18 mouse cellular contexts compared by ENCODE assay signal in genomic region chr8:119109655-119110054, GRCm38 (mm10).
"Had no signal": no experiment of that assay in that cellular context is flagged by ENCODE, and none has a peak within 500 bp of the region (broad histone marks: within the 10 kb centered on the region; RNA-seq: fewer than 3 reads in every experiment).

No protein-coding gene starts in this region.

- H3K27ac ChIP-seq: left cerebral cortex, adult 2 months; liver, embryonic 13.5 days; midbrain, embryonic 12.5 days; midbrain, embryonic 15.5 days; neural tube, embryonic 12.5 days; neural tube, embryonic 15.5 days had no signal

- H3K27me3 ChIP-seq: liver, embryonic 13.5 days; midbrain, embryonic 12.5 days; midbrain, embryonic 15.5 days; neural tube, embryonic 12.5 days; neural tube, embryonic 15.5 days had no signal

- H3K4me2 ChIP-seq: liver, embryonic 13.5 days; midbrain, embryonic 12.5 days; midbrain, embryonic 15.5 days; neural tube, embryonic 12.5 days; neural tube, embryonic 15.5 days had no signal

- H3K9me3 ChIP-seq: midbrain, embryonic 12.5 days; midbrain, embryonic 15.5 days; neural tube, embryonic 12.5 days; neural tube, embryonic 15.5 days had no signal

- DNase-seq: kidney, postnatal 10 days; kidney, postnatal 36 days; layer of hippocampus, postnatal 36 days; liver, embryonic 13.5 days; lung, adult 2 months; lung, postnatal 14 days; lung, postnatal 4 days; right cerebral cortex, adult 18-20 months; right cerebral cortex, postnatal 14 days; right cerebral cortex, postnatal 4 days; spleen, adult 18-20 months; thymus, adult 18-20 months; thymus, postnatal 36 days had no signal

- ATAC-seq: midbrain, embryonic 15.5 days had no signal

- H3K36me3 ChIP-seq: liver, embryonic 13.5 days; midbrain, embryonic 12.5 days; midbrain, embryonic 15.5 days; neural tube, embryonic 12.5 days; neural tube, embryonic 15.5 days had no signal

- H3K9ac ChIP-seq: liver, embryonic 13.5 days; midbrain, embryonic 12.5 days; midbrain, embryonic 15.5 days; neural tube, embryonic 12.5 days; neural tube, embryonic 15.5 days had no signal

- H3K4me1 ChIP-seq: liver, embryonic 13.5 days; midbrain, embryonic 12.5 days; neural tube, embryonic 12.5 days had no signal

- H3K4me3 ChIP-seq: left cerebral cortex, adult 2 months; liver, embryonic 13.5 days; midbrain, embryonic 12.5 days; midbrain, embryonic 15.5 days; neural tube, embryonic 12.5 days; neural tube, embryonic 15.5 days had no signal
